Mouse (Mus musculus): ENCODE measurements around the gene Zbtb48.

Zbtb48 gene

DNA sequence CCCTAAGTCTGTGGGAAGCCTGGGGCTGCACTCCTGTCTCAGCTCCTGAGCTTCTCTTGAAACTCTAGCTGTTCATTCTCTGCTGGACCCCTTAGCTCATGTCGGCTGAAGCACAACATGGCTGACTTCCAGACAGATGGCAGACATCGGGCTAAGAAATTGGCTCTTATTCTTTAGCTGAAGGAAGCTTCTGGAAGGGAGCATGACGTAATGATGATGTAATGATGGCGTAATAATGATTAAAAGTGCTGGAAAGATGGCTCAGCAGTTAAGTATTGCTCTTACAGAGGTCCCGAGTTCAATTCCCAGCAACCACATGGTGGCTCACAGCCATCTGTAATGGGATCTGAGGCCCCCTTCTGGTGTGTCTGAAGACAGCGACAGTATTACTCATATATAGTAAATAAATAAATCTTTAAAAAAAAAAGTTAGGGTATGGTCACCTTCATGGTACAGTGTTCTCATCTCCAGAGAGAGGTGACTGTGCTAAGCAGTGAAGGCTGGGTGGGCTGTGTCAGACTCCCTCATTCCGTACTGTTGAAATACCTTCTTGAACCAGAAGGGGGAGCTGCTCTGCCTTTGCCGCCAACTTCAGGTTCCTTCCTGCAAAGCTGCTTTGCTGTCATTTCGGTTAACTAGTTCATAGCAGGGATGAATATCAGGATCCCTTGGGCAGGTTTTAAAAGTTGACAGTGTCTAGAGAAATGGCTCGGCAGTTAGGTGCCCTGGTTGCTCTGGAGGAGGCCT is 55.1 kb downstream of the Zbtb48 start:
- DNase-seq (ENCODE audit: extremely low spot score), result no peak

Data from embryo, embryonic 9.5 days (tissue).